Mouse (Mus musculus): ENCODE data around the gene Rsph3b.

Rsph3b gene

DNA sequence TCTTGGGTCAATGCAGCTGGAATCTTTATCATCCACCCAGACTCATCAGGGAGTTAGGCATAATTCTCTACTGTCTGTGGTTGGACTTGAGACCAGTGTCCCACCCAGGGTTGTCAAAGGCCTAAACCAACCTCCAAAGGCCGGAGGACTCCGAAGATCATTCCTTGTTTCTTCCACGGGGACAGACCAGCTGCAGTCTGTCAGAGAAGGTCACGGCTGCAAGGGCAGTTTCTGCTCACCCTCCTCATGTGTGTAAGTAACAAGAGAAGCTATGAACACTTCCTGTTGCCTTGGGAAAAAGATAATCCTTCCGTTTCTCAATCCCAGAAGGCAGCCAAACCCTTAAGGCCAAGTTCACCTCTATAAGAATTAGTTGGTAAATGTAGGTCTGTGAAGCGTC is 85.0 kb downstream of the Rsph3b start:
- DNase-seq (ENCODE audit: low spot score), result no peak

DNA sequence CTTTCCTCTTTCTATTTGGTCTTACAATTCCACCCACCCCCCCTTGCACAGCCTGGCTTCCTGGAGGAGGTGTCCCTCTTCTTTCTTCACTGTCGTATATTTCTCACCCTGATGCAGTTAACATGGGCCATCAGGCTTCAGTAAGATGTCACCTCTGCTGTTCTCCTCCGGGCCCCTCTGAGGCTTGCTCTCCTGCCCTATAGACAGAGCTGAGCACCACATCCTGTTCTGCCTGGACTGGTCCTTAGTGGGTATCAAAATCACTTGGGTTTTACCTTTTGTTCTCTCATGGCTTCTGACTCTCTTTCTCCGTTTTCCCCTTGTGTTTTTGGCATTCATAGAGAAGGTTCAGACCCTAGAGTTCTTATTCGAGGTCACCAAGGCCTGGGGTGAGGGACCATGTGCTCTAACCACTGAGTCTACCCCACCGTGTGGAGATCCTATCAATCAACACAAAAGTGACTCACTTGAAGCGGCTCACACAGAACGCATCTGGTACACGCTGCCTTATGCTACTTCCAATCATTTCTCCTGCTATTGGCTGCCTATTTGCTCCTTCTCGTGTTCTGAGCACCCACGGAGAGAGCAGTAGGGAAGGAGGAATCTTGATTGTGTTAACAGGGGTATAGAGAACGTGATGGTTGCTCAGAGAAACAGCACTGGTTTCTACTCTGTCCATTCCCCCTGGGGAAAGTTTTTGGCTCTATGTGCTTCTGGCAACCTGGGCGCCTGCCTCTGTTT is 86.3 kb downstream of the Rsph3b start:
- DNase-seq (ENCODE audit: low spot score), result no peak

DNA sequence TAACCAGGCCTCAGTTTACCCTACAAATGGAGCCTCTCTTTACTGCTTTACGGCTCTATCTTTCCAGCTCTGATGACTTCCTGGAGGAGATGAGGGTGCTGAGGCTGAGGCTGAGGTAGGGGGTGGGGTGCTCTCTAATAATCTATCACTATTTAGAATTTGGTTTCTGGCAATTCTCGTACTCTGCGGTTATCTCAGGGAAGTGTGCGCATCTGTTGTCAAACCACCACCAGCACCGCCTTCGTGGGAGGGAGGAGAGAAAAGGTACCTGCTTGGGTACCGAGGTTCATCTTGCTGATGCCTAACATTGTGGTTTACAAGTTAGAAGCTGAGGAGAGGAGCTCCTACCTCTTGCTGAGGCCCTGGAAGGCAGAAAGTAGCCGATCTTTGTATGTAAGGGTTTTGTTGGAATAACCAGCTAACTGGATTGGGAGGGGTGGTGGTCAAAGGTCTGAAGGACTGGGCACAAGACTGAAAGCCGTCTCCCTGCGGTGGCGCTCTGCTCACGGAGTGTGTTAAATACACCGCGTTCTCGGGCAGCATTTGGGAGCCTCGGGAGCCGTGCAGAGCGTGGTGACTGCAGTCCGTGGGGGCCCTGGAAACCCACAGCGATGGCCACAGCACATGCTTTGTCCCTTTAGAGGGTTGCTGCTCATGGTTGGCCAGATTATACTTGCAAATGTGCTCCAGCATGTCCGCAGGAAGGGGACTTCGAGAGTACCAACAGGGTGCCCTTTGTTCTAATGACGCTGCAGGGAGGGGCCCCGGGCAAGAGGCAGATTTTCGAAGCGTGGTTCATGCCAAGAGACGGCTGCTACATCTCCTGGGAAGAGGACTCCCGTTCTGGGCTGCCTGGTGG is 87.1 kb downstream of the Rsph3b start:
- DNase-seq (ENCODE audit: low spot score), result no peak

DNA sequence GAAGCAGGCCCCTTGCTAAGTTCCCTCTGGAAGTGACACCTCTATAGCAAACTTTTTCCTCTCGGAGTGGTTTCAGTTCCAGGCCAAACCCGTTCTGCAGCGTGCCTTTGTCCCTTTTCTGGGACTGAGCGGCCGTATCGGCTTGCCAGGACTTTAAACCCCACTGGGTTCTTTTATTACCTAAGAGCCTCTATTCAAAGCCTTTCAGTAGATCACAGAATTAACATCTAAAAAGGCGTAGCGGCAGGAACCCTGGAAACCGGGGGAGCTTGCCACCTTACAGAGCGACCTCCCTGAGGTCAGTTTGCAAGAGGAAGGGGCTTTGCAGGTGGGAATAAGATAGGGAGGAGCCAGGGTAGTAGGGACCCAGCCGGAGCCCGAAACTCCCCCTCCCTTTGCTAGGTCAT is 88.0 kb downstream of the Rsph3b start:
- DNase-seq (ENCODE audit: low spot score), result no peak

DNA sequence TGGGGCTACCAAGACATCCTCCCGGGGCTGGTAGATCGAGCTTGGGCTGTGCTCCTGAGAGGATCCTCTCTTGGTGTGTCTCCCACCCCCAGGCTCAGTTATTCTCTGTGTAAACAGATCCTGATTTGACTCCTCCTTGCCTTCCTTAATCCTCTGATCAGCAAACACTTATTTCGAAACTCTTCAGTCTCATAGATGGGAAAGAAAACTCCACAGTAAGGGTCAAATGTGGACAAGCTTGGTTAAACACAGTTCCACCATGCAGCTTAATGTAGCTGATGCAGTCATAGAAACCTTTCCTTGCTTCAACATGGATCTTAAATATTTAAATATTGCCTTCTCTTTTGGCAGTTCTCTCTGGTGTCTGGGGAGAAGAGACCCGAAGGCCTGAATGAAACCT is 88.4 kb downstream of the Rsph3b start:
- DNase-seq (ENCODE audit: low spot score), result no peak

All from c-Kit-positive CD71-positive TER-119-positive erythroid progenitor cells, embryonic 14.5 days (primary cell).